Mouse (Mus musculus) liver, adult 2 months (tissue): Measurements from ENCODE around the gene Foxred2.

ENCODE experiments used
- CTCF ChIP-seq: fragments of 200-500 bp; IDR thresholded peaks from 2 replicates; pipeline ENCODE4 v1.5.1; 2011; ENCODE audit warnings: low read depth, low read length, control low read depth
- POLR2A ChIP-seq: fragments of 200-500 bp; IDR thresholded peaks from 2 replicates; pipeline ENCODE4 v1.6.1; 2011; ENCODE audit warnings: low read length, control low read depth; ENCODE audit not compliant: insufficient read depth; ENCODE audit errors: extremely low read depth

DNA sequence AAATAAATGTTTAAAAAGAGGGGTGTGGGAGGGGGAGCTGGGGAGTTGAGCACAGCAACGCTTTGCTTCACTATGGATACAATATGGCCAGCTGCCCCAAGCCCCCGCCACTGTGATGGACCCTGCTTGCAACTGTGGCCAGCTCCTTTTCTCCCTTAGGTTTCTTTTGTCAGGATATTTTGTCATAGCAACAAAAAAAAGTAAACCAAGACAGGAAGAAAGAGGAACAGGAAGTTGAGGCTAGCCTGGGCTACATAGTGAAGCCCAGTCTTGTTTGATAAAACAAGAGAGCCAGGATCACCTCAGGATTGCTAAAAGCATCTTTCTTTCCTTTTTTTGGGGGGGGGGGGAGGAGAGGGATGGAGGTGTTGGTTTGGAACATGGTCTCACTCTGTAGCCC, 31.3 kb downstream of the Foxred2 start:
- TF ChIP-seq CTCF: no peak
- no peak for TF ChIP-seq POLR2A
